Mouse (Mus musculus) liver, embryonic 12.5 days (tissue): ENCODE results near the gene Trmt44. TPM values are rescaled to one million over a fixed set of nuclear protein-coding genes. Genes with fewer than 3 reads are reported as not detected.

Source experiments
- ATAC-seq: fragments of 200-750 bp; cut with Nextera tagmentation; 2 replicates; pipeline ENCODE4 v1.8.0; 2017; ENCODE audit warnings: moderate number of reproducible peaks, mild to moderate bottlenecking, moderate library complexity
- H3K27ac ChIP-seq: fragments of 300-500 bp; sonication (generic); 2 replicates; pipeline ENCODE4 v1.5.1; 2016; ENCODE audit warnings: mild to moderate bottlenecking
- H3K27me3 ChIP-seq: fragments of 300-500 bp; sonication (generic); replicated peaks from 2 replicates; pipeline ENCODE4 v1.6.1; 2016; ENCODE audit warnings: mild to moderate bottlenecking, moderate library complexity
- H3K36me3 ChIP-seq: fragments of 300-500 bp; sonication (generic); 2 replicates; pipeline ENCODE4 v1.6.1; 2016; ENCODE audit warnings: mild to moderate bottlenecking, moderate library complexity
- H3K4me1 ChIP-seq: fragments of 300-500 bp; sonication (generic); 2 replicates; pipeline ENCODE4 v1.6.1; 2016
- H3K4me2 ChIP-seq: fragments of 300-500 bp; sonication (generic); 2 replicates; pipeline ENCODE4 v1.6.1; 2016; ENCODE audit warnings: mild to moderate bottlenecking, moderate library complexity
- H3K4me3 ChIP-seq: fragments of 300-500 bp; sonication (generic); 2 replicates; pipeline ENCODE4 v1.5.1; 2016; ENCODE audit warnings: mild to moderate bottlenecking, moderate library complexity
- H3K9ac ChIP-seq: fragments of 300-500 bp; sonication (generic); 2 replicates; pipeline ENCODE4 v1.6.1; 2016; ENCODE audit warnings: mild to moderate bottlenecking, moderate library complexity
- H3K9me3 ChIP-seq: fragments of 300-500 bp; sonication (generic); replicated peaks from 2 replicates; pipeline ENCODE4 v1.6.1; 2016; ENCODE audit warnings: mild to moderate bottlenecking, moderate library complexity
- WGBS: fragments of 180-500 bp; shearing (Covaris S2); methylation state at CpG from one replicate; pipeline ENCODE4 v1.1.7; 2016; ENCODE audit not compliant: insufficient replicate concordance; 5-methylcytosine and 5-hydroxymethylcytosine counted together
- polyA plus RNA-seq: library from polyadenylated mRNA; unstranded; fragments of >200 nt; fragmentation: Nextera tagmentation; extraction: Ambion mirVana; gene quantifications from 2 replicates; pipeline ENCODE4 v1.2.1, GENCODE M21; 2016

Trmt44 gene
- polyA plus RNA-seq, 1 experiment from 2014 or later: 5.0 TPM

DNA sequence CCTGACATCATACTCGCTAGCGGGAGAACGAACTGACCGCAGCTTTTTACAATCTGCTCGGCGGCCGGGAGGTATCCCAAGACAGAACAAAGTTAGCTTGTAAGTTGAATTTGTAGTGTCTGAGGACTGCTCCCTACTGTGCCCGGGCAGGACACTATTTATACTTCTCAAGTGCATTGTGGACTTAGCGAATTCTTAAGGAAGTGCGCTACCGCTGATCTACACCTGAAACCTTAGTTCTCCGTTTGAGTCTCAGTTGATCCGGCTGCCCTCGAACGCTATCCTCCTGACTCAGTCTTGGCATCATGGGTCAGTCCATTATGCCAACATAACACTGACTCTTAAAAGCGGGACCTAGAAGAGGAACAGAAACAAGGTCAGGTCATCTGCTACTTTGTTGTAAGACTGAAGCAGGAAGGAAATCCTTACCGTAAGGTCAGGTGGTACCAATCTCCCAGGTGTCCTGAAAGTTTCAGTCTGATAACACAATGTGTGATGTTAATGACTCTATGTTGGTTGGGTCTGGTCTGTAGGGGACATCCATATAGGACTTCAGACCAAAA lies 8.4 kb upstream of the Trmt44 start:
- peak overlapping the region; percentile 71 for H3K9ac ChIP-seq
- peak overlapping the region; percentile 81 for H3K4me2 ChIP-seq
- peaks cover 15% of the 10 kb centered on the region; the same call in 1 of the 2 replicates for H3K27me3 ChIP-seq
- H3K4me3 ChIP-seq: peak overlapping the region; percentile 69
- no peaks in the 10 kb centered on the region for H3K9me3 ChIP-seq
- ATAC-seq: 0 out of 2 replicates have a peak, but pooled peaks have one; percentile 14
- WGBS: 2% methylated on average over 17 of the region's 17 CpGs
- H3K27ac ChIP-seq: peak overlapping the region; percentile 73
- peaks cover 15% of the 10 kb centered on the region for H3K4me1 ChIP-seq
- H3K36me3 ChIP-seq: 0 out of 2 replicates have a peak, but pooled peaks cover 2% of the 10 kb centered on the region

DNA sequence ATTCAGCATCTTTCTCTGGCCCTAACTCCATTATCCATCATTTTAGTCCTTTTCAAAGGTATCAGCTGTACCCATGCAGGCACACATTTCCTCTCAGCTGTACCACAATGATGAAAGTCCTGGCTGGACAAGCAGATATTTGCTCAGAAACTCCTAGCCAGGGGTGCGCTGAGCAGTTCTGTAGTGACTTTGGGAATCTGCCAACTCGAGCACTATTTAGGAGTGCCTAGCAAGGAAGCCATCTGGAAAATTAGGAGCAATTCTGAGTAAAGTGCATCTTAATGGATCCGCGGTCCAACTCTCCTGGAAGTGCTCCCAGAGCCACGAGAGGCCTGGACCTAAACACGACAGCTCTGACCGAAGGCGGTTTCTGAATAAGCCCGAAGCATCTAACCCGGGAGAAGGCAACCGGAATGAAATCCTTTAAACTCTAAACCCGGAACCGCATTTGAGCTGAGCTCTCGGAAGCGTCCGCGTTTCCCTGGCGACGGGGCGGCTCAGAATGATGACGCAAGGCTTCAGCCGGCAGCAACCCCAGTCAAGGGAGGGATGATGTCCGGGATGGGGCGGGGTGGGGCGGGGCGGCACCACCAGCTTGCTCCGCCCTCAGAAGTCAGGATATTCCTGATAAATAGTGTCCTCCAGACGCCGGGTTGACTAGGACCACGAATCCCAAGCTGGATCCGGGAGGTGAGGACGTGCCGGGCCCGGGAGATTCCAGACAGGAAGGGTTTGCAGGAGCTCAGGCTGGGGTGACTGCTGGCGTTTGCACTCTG lies 7.8 kb upstream of the Trmt44 start, which contains the start of gene Acox3:
Gene Acox3 (plus strand): TSS at position 596 of the 776 bp plus-strand sequence.
- H3K4me2 ChIP-seq: peak within 1 kb of the TSS; percentile 81
- peak within 1 kb of the TSS; percentile 73 for H3K27ac ChIP-seq
- under 1% methylated on average over 35 of the region's 35 CpGs for WGBS

DNA sequence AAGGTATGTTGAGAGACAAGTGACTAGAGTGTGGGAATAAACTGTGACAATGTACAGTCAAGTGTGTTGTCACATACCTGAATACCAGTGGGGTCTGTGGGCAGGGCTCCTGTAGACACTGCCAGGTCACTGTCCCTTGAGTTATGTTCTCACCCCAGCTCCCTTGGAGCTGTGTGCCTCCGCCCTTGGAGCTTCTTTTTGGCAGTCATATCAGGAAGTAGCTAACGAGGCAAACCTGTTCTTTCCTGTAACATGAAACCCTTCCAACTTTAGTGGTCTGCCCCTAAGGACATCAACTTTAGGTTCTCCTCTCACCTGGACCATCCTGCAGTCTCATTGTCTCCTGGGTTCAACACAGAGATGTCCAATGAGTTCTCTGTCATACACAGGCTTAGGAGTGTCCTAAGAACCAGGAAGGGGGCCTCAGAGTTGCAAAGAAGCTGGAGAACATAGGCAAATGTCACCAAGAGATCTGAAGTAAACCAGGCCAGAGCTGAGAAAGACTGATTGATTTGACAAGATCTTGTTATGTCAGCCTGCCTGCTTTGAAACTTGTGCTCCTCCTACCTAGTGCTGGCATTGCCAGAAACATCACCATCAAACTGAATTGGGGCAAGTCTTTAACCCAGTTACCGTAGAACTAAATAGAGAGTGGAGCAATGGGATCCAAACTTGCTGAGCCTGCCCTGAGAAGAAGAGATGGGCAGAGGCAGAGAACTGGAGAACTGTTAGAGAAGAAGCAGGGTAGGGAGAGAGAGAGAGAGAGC lies 5.5 kb upstream of the Trmt44 start:
- no peak for ATAC-seq
- Histone ChIP-seq H3K4me3 (no peak overlapping the region), H3K27ac (no peak overlapping the region), H3K27me3 (peaks cover 19% of the 10 kb centered on the region; the same call in 1 of the 2 replicates), H3K9ac (no peak overlapping the region), H3K36me3 (no peaks in the 10 kb centered on the region), H3K4me2 (no peak overlapping the region), H3K4me1 (peaks cover 17% of the 10 kb centered on the region), H3K9me3 (no peaks in the 10 kb centered on the region)
- 41% methylated on average over 3 of the region's 3 CpGs for WGBS

More for the DNA sequence above, 7.8 kb upstream of the Trmt44 start, which contains the start of gene Acox3:
- peak; percentile 88 for ATAC-seq
- no peaks in the 10 kb centered on the region for H3K36me3 ChIP-seq
- H3K4me1 ChIP-seq: peaks cover 15% of the 10 kb centered on the region
- H3K9me3 ChIP-seq: no peaks in the 10 kb centered on the region
- peak within 1 kb of the TSS; percentile 71 for H3K9ac ChIP-seq
- peaks cover 19% of the 10 kb centered on the region; the same call in 1 of the 2 replicates for H3K27me3 ChIP-seq
- H3K4me3 ChIP-seq: peak within 1 kb of the TSS; percentile 69

DNA sequence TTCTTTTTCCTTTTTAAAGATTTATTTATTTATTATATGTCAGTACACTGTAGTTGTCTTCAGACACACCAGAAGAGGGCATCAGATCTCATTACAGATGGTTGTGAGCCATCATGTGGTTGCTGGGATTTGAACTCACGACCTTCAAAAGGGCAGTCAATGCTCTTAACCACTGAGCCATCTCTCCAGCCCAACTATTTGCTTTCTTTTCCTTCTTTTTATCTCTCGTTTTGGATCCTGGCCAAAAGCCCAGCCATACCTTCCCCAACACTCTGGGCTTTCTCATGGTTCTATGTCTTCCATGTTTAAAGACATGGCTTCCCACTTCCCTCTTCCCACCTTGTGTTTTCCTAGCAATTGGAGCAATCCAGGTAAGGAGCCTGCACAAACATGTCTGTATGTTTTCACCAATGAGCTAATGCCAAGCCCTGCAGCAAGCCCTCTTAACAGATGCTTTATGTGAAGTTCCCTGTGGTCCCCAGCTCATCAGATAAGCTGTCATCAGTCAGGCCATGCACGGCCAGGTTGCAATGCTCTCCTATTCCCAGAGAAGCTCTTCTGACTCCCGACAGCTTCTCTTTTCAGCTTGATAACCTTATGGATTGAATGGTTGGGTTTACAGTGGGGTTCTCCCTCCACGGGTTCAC lies 4.5 kb upstream of the Trmt44 start:
- WGBS: 29% methylated on average over 5 of the region's 5 CpGs
- H3K27ac ChIP-seq: no peak overlapping the region
- H3K4me2 ChIP-seq: no peak overlapping the region
- no peaks in the 10 kb centered on the region for H3K36me3 ChIP-seq
- no peaks in the 10 kb centered on the region for H3K9me3 ChIP-seq
- H3K9ac ChIP-seq: no peak overlapping the region
- H3K4me3 ChIP-seq: no peak overlapping the region
- ATAC-seq: no peak
- H3K4me1 ChIP-seq: peaks cover 21% of the 10 kb centered on the region
- peaks cover 19% of the 10 kb centered on the region; the same call in 1 of the 2 replicates for H3K27me3 ChIP-seq

DNA sequence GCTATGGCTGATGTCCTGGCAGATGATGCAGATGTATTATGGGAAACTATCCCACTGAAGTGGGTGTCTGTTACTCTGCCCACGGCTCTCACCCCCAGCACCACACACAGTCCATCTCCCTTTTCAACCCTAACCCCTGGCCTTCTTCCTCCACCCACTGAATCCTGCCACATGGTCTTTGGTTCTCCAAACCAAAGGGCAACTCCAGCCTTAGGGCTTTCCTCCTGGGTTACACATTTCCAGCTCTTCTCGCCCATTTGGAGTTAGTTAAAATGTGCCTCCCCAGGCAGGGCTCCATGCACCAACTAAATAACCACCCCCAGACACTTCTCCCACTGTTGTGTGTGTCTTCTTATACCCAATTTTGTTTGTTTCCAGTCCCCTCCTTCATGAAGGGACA lies 3.5 kb upstream of the Trmt44 start:
- H3K9me3 ChIP-seq: no peaks in the 10 kb centered on the region
- no peak for ATAC-seq
- no peak overlapping the region for H3K27ac ChIP-seq
- 54% methylated on average over 2 of the region's 2 CpGs for WGBS
- H3K9ac ChIP-seq: no peak overlapping the region
- no peak overlapping the region for H3K4me3 ChIP-seq
- peaks cover 4% of the 10 kb centered on the region for H3K36me3 ChIP-seq
- peaks cover 22% of the 10 kb centered on the region for H3K4me1 ChIP-seq
- no peak overlapping the region for H3K4me2 ChIP-seq
- peaks cover 19% of the 10 kb centered on the region; the same call in 1 of the 2 replicates for H3K27me3 ChIP-seq

DNA sequence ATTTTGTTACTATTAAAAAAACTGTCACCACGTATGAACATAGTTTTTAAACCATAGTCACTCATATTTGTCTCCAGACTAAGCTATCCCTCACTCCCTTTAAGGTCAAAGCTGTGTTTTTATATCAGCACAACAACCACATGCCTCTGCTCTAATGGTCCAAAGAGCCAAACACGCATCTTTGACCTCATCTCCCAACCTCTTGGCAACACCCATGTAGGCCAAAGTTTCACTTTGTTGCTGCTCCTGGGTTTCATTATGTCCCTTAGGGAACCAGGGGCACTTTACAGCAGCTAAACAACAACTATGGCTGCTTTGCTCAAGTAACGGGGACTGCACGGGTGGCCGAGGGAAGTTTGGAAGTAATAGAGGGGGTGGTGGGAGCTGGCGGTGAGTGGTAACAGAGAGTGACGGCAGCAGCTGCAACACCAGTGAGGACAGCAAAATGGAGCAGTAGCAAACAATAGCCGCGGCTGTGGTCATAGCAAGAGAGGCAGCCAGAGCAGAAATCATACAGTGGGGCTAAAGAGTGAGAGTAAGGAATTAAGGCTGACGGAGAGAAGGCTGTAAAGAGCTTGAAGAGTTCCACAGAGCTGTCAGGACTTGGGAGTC lies 1.6 kb upstream of the Trmt44 start:
- no peak overlapping the region for H3K9ac ChIP-seq
- no peak overlapping the region for H3K4me3 ChIP-seq
- H3K4me2 ChIP-seq: no peak overlapping the region
- no peak overlapping the region for H3K27ac ChIP-seq
- peaks cover 22% of the 10 kb centered on the region for H3K36me3 ChIP-seq
- peaks cover 13% of the 10 kb centered on the region for H3K4me1 ChIP-seq
- no peak for ATAC-seq
- H3K27me3 ChIP-seq: peaks cover 19% of the 10 kb centered on the region; the same call in 1 of the 2 replicates
- H3K9me3 ChIP-seq: no peaks in the 10 kb centered on the region
- 79% methylated on average over 10 of the region's 10 CpGs for WGBS

DNA sequence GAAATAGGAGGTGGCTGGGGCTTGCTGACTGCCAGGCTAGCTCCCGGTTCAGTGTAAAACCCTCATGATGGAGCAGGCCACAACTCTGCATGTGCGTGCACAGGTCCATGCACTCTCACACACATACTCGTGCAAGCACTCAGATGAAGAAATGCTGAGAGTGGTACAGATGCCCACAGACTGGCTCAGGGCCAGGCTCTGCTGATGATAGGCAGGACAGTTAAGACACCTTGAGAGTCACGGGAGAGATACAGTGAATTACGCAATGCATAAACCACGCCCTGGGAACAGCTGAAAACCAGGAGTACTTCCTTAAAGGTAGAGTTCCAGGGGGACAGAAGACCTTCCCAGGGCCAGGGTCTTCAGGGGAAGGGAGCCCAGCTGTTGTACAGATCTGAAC lies 3.3 kb downstream of the Trmt44 start:
- 68% methylated on average over 6 of the region's 6 CpGs for WGBS
- no peak overlapping the region for H3K9ac ChIP-seq
- H3K27me3 ChIP-seq: no peaks in the 10 kb centered on the region
- H3K36me3 ChIP-seq: peaks cover 71% of the 10 kb centered on the region
- peaks cover 13% of the 10 kb centered on the region for H3K4me1 ChIP-seq
- H3K27ac ChIP-seq: no peak overlapping the region
- H3K4me3 ChIP-seq: no peak overlapping the region
- no peak overlapping the region for H3K4me2 ChIP-seq
- H3K9me3 ChIP-seq: no peaks in the 10 kb centered on the region
- ATAC-seq: no peak

DNA sequence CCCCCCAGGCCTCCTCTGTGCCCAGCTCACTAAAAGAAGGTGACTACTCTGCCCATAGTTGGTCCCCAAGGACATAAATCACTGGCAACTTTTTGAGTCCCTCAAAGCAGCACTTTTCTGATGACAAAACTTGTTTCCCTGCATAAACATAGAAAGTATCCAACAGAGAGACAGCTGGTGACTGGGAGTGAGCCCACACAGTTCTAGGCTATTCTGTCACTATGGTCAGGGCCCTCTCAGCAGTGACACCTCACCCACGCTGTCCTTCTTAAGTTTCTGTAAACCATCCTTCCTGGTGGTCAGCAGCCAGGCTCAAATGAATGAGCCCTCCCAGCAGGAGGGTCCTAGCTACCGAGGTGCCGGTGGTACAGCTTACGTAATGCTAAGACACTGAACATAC lies 8.2 kb downstream of the Trmt44 start:
- no peak for ATAC-seq
- Histone ChIP-seq H3K9ac (no peak overlapping the region), H3K4me2 (no peak overlapping the region), H3K27me3 (no peaks in the 10 kb centered on the region), H3K9me3 (no peaks in the 10 kb centered on the region), H3K27ac (no peak overlapping the region), H3K36me3 (peaks cover 99% of the 10 kb centered on the region), H3K4me1 (no peaks in the 10 kb centered on the region), H3K4me3 (no peak overlapping the region)
- 78% methylated on average over 4 of the region's 4 CpGs for WGBS

DNA sequence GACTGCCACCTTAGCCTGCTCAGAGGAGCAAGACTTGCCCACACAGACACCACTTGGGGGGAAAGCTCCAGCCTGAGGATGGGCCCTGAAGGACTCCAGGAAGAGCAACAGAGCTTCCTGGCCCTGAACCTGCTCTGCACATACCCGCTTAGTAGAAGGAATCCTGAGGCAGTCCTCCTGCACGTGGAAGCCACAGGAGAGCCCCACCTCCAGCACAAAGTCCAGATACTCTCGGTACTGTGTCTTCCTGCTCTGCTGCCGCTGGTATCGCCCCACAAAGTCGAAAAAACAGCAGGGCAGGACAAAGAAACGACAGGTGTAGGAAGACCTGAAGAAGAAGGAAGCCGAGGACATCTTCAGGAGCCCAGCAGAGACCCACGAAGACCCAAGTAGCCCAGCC lies 9.7 kb downstream of the Trmt44 start:
- Histone ChIP-seq H3K27ac (no peak overlapping the region), H3K9me3 (no peaks in the 10 kb centered on the region), H3K4me2 (no peak overlapping the region), H3K27me3 (no peaks in the 10 kb centered on the region), H3K36me3 (peaks cover 98% of the 10 kb centered on the region), H3K4me3 (no peak overlapping the region), H3K4me1 (no peaks in the 10 kb centered on the region), H3K9ac (no peak overlapping the region)
- 78% methylated on average over 9 of the region's 9 CpGs for WGBS
- ATAC-seq: no peak

DNA sequence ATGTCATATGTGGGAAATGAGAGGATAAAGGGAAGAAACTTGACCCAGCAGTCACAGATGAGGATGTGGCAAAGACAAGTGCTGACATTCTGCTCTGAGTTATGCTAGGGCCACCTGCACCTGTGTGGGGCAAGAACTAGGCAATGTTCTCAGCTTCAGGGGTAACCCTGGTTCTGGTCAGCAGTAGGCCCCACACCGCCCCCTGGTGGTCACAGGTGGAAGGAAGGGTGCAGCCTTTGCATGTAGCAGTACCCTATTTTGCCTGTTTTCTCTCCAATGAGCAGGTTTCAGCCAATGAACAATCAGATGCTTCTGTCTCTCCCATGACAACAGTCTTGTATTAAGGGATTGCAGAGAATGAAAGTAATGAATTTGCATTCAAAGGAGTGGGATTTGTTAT lies 11.4 kb downstream of the Trmt44 start:
- peaks cover 7% of the 10 kb centered on the region for H3K4me1 ChIP-seq
- no peaks in the 10 kb centered on the region for H3K27me3 ChIP-seq
- peaks cover 95% of the 10 kb centered on the region for H3K36me3 ChIP-seq
- no peak overlapping the region for H3K4me2 ChIP-seq
- 0% methylated on average over 1 of the region's 1 CpGs for WGBS
- H3K4me3 ChIP-seq: no peak overlapping the region
- no peak overlapping the region for H3K9ac ChIP-seq
- H3K9me3 ChIP-seq: no peaks in the 10 kb centered on the region
- no peak overlapping the region for H3K27ac ChIP-seq
- peak; percentile 57; the same call in 1 of the 2 replicates for ATAC-seq

DNA sequence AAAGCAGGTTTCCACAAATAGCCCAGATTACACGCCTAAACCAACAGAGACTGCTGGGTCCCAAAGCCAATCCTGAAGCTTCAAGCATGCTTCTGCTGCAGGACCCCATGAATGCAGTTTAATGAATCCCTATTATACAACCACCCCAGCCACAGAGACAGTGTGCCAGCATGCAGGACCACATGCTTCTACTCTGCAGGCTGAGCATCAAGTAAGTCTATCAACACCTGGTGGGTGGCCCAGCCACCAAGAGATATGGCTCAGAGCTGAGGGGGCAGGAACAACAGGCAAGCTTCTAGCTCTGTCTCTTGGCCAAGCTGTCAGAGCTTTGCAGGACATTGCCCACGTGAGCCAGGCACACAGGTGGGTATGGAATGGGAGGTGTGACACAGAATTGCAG lies 12.3 kb downstream of the Trmt44 start:
- H3K4me1 ChIP-seq: peaks cover 12% of the 10 kb centered on the region
- no peak overlapping the region for H3K9ac ChIP-seq
- no peak overlapping the region for H3K4me2 ChIP-seq
- H3K4me3 ChIP-seq: no peak overlapping the region
- no peaks in the 10 kb centered on the region for H3K9me3 ChIP-seq
- 76% methylated on average over 2 of the region's 2 CpGs for WGBS
- H3K27ac ChIP-seq: no peak overlapping the region
- ATAC-seq: no peak
- no peaks in the 10 kb centered on the region for H3K27me3 ChIP-seq
- peaks cover 95% of the 10 kb centered on the region for H3K36me3 ChIP-seq
